Mouse (Mus musculus): ENCODE measurements around the gene Elmo3. TPM values are rescaled to one million over a fixed set of nuclear protein-coding genes. Genes with fewer than 3 reads are reported as not detected.
A peak's percentile ranks its signal among the peaks of the same experiment; 100 is the strongest.
"Not testable (repeated sequence)": the region's sequence is repeated elsewhere in the genome, so short reads cannot be mapped to it uniquely, and the experiment has no call there.

Gene Elmo3
- polyA plus RNA-seq, 1 experiment from 2014 or later = 2.8 TPM

GRCm38 (mm10) chr8:105290554-105291314, 14.7 kb upstream of the Elmo3 start:
- 9% methylated on average over 31 of the region's 31 CpGs for WGBS

GRCm38 (mm10) chr8:105291364-105291763, 14.0 kb upstream of the Elmo3 start:
- 81% methylated on average over 8 of the region's 8 CpGs for WGBS
- not testable (repeated sequence) for ATAC-seq (ENCODE audit: insufficient number of reproducible peaks, low FRiP score); H3K9ac ChIP-seq; H3K4me2 ChIP-seq; H3K9me3 ChIP-seq (replicated peaks); H3K4me3 ChIP-seq; H3K36me3 ChIP-seq; H3K27ac ChIP-seq (ENCODE audit: poor library complexity, severe bottlenecking)
- Histone ChIP-seq H3K27me3 (replicated peaks) (peaks cover 27% of the 10 kb centered on the region), H3K4me1 (replicated peaks) (peaks cover 28% of the 10 kb centered on the region)

More at GRCm38 (mm10) chr8:105290554-105291314, 14.7 kb upstream of the Elmo3 start:
- Histone ChIP-seq H3K36me3 (no peaks in the 10 kb centered on the region), H3K9me3 (replicated peaks) (no peaks in the 10 kb centered on the region), H3K4me3 (peak overlapping the region; percentile 57), H3K4me2 (peak overlapping the region; percentile 87), H3K27ac (ENCODE audit: poor library complexity, severe bottlenecking) (no peak overlapping the region), H3K4me1 (replicated peaks) (peaks cover 27% of the 10 kb centered on the region), H3K9ac (no peak overlapping the region), H3K27me3 (replicated peaks) (peaks cover 27% of the 10 kb centered on the region)
- no peak for ATAC-seq (ENCODE audit: insufficient number of reproducible peaks, low FRiP score)

GRCm38 (mm10) chr8:105291802-105292201, 13.6 kb upstream of the Elmo3 start:
- ATAC-seq (ENCODE audit: insufficient number of reproducible peaks, low FRiP score); H3K4me3 ChIP-seq: not testable (repeated sequence)

GRCm38 (mm10) chr8:105292471-105292870, 12.9 kb upstream of the Elmo3 start:
- WGBS = 73% methylated on average over 7 of the region's 7 CpGs
- peaks cover 27% of the 10 kb centered on the region for H3K27me3 ChIP-seq (replicated peaks)
- no peak overlapping the region for H3K9ac ChIP-seq
- no peak overlapping the region for H3K27ac ChIP-seq (ENCODE audit: poor library complexity, severe bottlenecking)
- no peaks in the 10 kb centered on the region for H3K9me3 ChIP-seq (replicated peaks)
- H3K4me1 ChIP-seq (replicated peaks) = peaks cover 35% of the 10 kb centered on the region
- no peak for ATAC-seq (ENCODE audit: insufficient number of reproducible peaks, low FRiP score)
- no peak overlapping the region for H3K4me3 ChIP-seq
- H3K36me3 ChIP-seq = no peaks in the 10 kb centered on the region
- H3K4me2 ChIP-seq = no peak overlapping the region

More at GRCm38 (mm10) chr8:105291802-105292201, 13.6 kb upstream of the Elmo3 start:
- not testable (repeated sequence) for H3K9me3 ChIP-seq (replicated peaks); H3K27ac ChIP-seq (ENCODE audit: poor library complexity, severe bottlenecking); H3K36me3 ChIP-seq; H3K4me2 ChIP-seq; H3K9ac ChIP-seq
- Histone ChIP-seq H3K27me3 (replicated peaks) (peaks cover 27% of the 10 kb centered on the region), H3K4me1 (replicated peaks) (peaks cover 32% of the 10 kb centered on the region)
- WGBS = 63% methylated on average over 3 of the region's 3 CpGs

- Histone ChIP-seq H3K36me3 (no peaks in the 10 kb centered on the region), H3K27ac (ENCODE audit: poor library complexity, severe bottlenecking) (no peak overlapping the region), H3K4me1 (replicated peaks) (peaks cover 38% of the 10 kb centered on the region), H3K4me3 (no peak overlapping the region), H3K4me2 (no peak overlapping the region), H3K27me3 (replicated peaks) (peaks cover 27% of the 10 kb centered on the region), H3K9ac (no peak overlapping the region), H3K9me3 (replicated peaks) (no peaks in the 10 kb centered on the region)
- ATAC-seq (ENCODE audit: insufficient number of reproducible peaks, low FRiP score) = no peak
- WGBS = 60% methylated on average over 19 of the region's 19 CpGs
Measured at GRCm38 (mm10) chr8:105293405-105293804, 12.0 kb upstream of the Elmo3 start.

- Histone ChIP-seq H3K9me3 (replicated peaks) (no peaks in the 10 kb centered on the region), H3K4me3 (peak overlapping the region; percentile 32), H3K9ac (peak overlapping the region; percentile 58; the same call in 1 of the 2 replicates), H3K4me1 (replicated peaks) (peaks cover 41% of the 10 kb centered on the region), H3K27me3 (replicated peaks) (peaks cover 27% of the 10 kb centered on the region), H3K36me3 (peaks cover 11% of the 10 kb centered on the region), H3K27ac (ENCODE audit: poor library complexity, severe bottlenecking) (no peak overlapping the region), H3K4me2 (peak overlapping the region; percentile 58)
- WGBS = 56% methylated on average over 9 of the region's 9 CpGs
- ATAC-seq (ENCODE audit: insufficient number of reproducible peaks, low FRiP score) = no peak
Measured at GRCm38 (mm10) chr8:105294776-105295175, 10.6 kb upstream of the Elmo3 start.

- ATAC-seq (ENCODE audit: insufficient number of reproducible peaks, low FRiP score) = no peak
- no peaks in the 10 kb centered on the region for H3K9me3 ChIP-seq (replicated peaks)
- H3K4me1 ChIP-seq (replicated peaks) = peaks cover 38% of the 10 kb centered on the region
- peak overlapping the region; percentile 58; the same call in 1 of the 2 replicates for H3K9ac ChIP-seq
- H3K36me3 ChIP-seq = peaks cover 16% of the 10 kb centered on the region
- H3K27ac ChIP-seq (ENCODE audit: poor library complexity, severe bottlenecking) = peak overlapping the region; percentile 45
- peak overlapping the region; percentile 58 for H3K4me2 ChIP-seq
- peaks cover 24% of the 10 kb centered on the region for H3K27me3 ChIP-seq (replicated peaks)
- peak overlapping the region; percentile 32 for H3K4me3 ChIP-seq
- 60% methylated on average over 11 of the region's 11 CpGs for WGBS
Measured at GRCm38 (mm10) chr8:105295256-105295655, 10.1 kb upstream of the Elmo3 start.

GRCm38 (mm10) chr8:105295895-105296573, 9.4 kb upstream of the Elmo3 start, which contains the start of gene Exoc3l:
Gene Exoc3l (minus strand): TSS chr8:105296101.
- peak within 1 kb of the TSS; percentile 48 for H3K27ac ChIP-seq (ENCODE audit: poor library complexity, severe bottlenecking)
- ATAC-seq (ENCODE audit: insufficient number of reproducible peaks, low FRiP score) = no peak

GRCm38 (mm10) chr8:105297511-105298192, 7.7 kb upstream of the Elmo3 start, which contains the start of gene E2f4:
Gene E2f4 (plus strand): TSS chr8:105297663.
- peak; percentile 86 for ATAC-seq (ENCODE audit: insufficient number of reproducible peaks, low FRiP score)
- Histone ChIP-seq H3K4me3 (peak within 1 kb of the TSS; percentile 87), H3K36me3 (peaks cover 38% of the 10 kb centered on the region), H3K9me3 (replicated peaks) (no peaks in the 10 kb centered on the region), H3K27me3 (replicated peaks) (peaks cover 14% of the 10 kb centered on the region), H3K27ac (ENCODE audit: poor library complexity, severe bottlenecking) (peak within 1 kb of the TSS; percentile 59), H3K4me2 (peak within 1 kb of the TSS; percentile 84), H3K4me1 (replicated peaks) (peaks cover 31% of the 10 kb centered on the region), H3K9ac (peak within 1 kb of the TSS; percentile 90)
- WGBS = 0% methylated on average over 53 of the region's 58 CpGs

More at GRCm38 (mm10) chr8:105295895-105296573, 9.4 kb upstream of the Elmo3 start, which contains the start of gene Exoc3l:
- peaks cover 31% of the 10 kb centered on the region for H3K4me1 ChIP-seq (replicated peaks)
- H3K27me3 ChIP-seq (replicated peaks) = peaks cover 18% of the 10 kb centered on the region
- H3K9ac ChIP-seq = peak within 1 kb of the TSS; percentile 58; the same call in 1 of the 2 replicates
- no peaks in the 10 kb centered on the region for H3K9me3 ChIP-seq (replicated peaks)
- peaks cover 24% of the 10 kb centered on the region for H3K36me3 ChIP-seq
- peak within 1 kb of the TSS; percentile 87 for H3K4me3 ChIP-seq
- H3K4me2 ChIP-seq = peak within 1 kb of the TSS; percentile 84
- WGBS = 36% methylated on average over 11 of the region's 11 CpGs

- 42% methylated on average over 18 of the region's 18 CpGs for WGBS
- Histone ChIP-seq H3K4me2 (peak overlapping the region; percentile 84), H3K4me1 (replicated peaks) (peaks cover 33% of the 10 kb centered on the region), H3K9ac (peak overlapping the region; percentile 90), H3K27ac (ENCODE audit: poor library complexity, severe bottlenecking) (no peak overlapping the region), H3K9me3 (replicated peaks) (no peaks in the 10 kb centered on the region), H3K36me3 (peaks cover 47% of the 10 kb centered on the region), H3K4me3 (peak overlapping the region; percentile 87), H3K27me3 (replicated peaks) (peaks cover 4% of the 10 kb centered on the region)
- no peak for ATAC-seq (ENCODE audit: insufficient number of reproducible peaks, low FRiP score)
Measured at GRCm38 (mm10) chr8:105298351-105299252, 6.8 kb upstream of the Elmo3 start.

Measured in heart, embryonic 12.5 days (tissue).